15 mouse cellular contexts compared by ENCODE assay signal in the genomic region with DNA sequence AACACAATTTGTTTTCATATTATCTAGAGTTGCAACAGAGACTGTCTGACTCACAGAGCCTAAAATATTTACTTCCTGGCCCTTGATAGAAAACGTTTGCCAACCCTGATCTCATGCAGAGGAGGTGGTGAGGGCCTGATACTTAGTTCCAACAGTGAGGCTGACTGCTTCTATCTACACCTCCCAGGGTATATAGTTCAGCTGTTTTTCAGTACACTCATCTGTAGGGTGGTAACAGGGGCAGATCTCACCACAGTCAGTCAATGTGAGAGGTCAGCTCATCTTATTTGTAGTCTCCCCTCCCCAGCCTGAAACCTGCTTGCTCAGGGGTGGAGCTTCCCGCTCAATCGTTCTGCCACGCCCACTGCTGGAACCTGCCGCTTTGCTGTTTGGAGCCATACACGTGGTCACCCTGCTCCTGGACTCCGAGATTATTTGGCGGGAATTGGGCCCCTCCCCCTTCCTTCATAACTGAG. TPM values are rescaled to one million over a fixed set of nuclear protein-coding genes. Genes with fewer than 3 reads are reported as not detected.
DNase-seq lines count a peak whose midpoint lies in the region; ATAC-seq and TF ChIP-seq lines count a peak whose summit lies in the region.
"Not testable (repeated sequence)": the region's sequence is repeated elsewhere in the genome, so short reads cannot be mapped to it uniquely, and the experiment has no call there.
"Had no signal": no experiment of that assay in that cellular context is flagged by ENCODE, and none has a peak within 500 bp of the region (broad histone marks: within the 10 kb centered on the region; RNA-seq: fewer than 3 reads in every experiment).

No protein-coding gene starts in this region.

- 11% methylated on average over 8 of the region's 8 CpGs for WGBS in heart, embryonic 12.5 days
- 15% methylated on average over 8 of the region's 8 CpGs for WGBS in kidney, postnatal 0 days
- WGBS in liver, postnatal 0 days (ENCODE audit: insufficient replicate concordance), result 21% methylated on average over 8 of the region's 8 CpGs

- H3K4me1 ChIP-seq in heart, embryonic 12.5 days (replicated peaks); kidney, postnatal 0 days (replicated peaks; ENCODE audit: insufficient read depth, low read length); liver, postnatal 0 days (ENCODE audit: insufficient read depth): not testable (repeated sequence)

- ATAC-seq in heart, embryonic 12.5 days (ENCODE audit: insufficient number of reproducible peaks, low FRiP score), result peak; percentile 45; the same call in 1 of the 2 replicates
- 0 out of 2 replicates have a peak, but pooled peaks have one; percentile 17 for ATAC-seq in kidney, postnatal 0 days (replicated peaks; ENCODE audit: low FRiP score, low read depth)
- peak; percentile 74 for ATAC-seq in liver, postnatal 0 days

- not testable (repeated sequence) for H3K9me3 ChIP-seq in heart, embryonic 12.5 days (replicated peaks); kidney, postnatal 0 days (replicated peaks; ENCODE audit: low read length); liver, postnatal 0 days (ENCODE audit: low read length)

- DNase-seq in adrenal gland, adult 2 months, result peak; percentile 65
- DNase-seq in gastrocnemius, adult 18-20 months (ENCODE audit: low spot score), result peak; percentile 69
- DNase-seq in heart, postnatal 4 days, result peak; percentile 58
- peak; percentile 37 for DNase-seq in kidney, postnatal 0 days (ENCODE audit: low spot score)
- not testable (repeated sequence) for DNase-seq in liver, postnatal 0 days
- peak; percentile 68 for DNase-seq in lung, postnatal 36 days
- DNase-seq in urinary bladder, postnatal 25 days (ENCODE audit: low spot score), result peak; percentile 18

- H3K9ac ChIP-seq in heart, embryonic 12.5 days; kidney, postnatal 0 days (ENCODE audit: low read depth, low read length); liver, postnatal 0 days (replicated peaks): not testable (repeated sequence)

- not testable (repeated sequence) for TF ChIP-seq CTCF in kidney, postnatal 0 days (IDR thresholded peaks at IDR 0.05; ENCODE audit: low read depth); liver, postnatal 0 days (IDR thresholded peaks at IDR 0.05; ENCODE audit: low read depth)

- TF ChIP-seq EP300 in liver, postnatal 0 days (IDR thresholded peaks at IDR 0.05; ENCODE audit: low read depth), result not testable (repeated sequence)

- H3K4me2 ChIP-seq in heart, embryonic 12.5 days, result peak overlapping the region; percentile 36
- not testable (repeated sequence) for H3K4me2 ChIP-seq in kidney, postnatal 0 days (ENCODE audit: low read length); liver, postnatal 0 days (ENCODE audit: low read depth, low read length)

- H3K27me3 ChIP-seq in heart, embryonic 12.5 days (replicated peaks); kidney, postnatal 0 days (ENCODE audit: insufficient read depth, low read length); liver, postnatal 0 days (ENCODE audit: insufficient read depth, low read length): not testable (repeated sequence)

- H3K36me3 ChIP-seq in heart, embryonic 12.5 days; kidney, postnatal 0 days (ENCODE audit: insufficient read depth, low read length); liver, postnatal 0 days (replicated peaks; ENCODE audit: insufficient read depth, low read length): not testable (repeated sequence)

- not testable (repeated sequence) for H3K4me3 ChIP-seq in heart, embryonic 12.5 days; kidney, postnatal 0 days (replicated peaks; ENCODE audit: low read depth, low read length); liver, postnatal 0 days (ENCODE audit: low read depth, low read length)

- not testable (repeated sequence) for H3K27ac ChIP-seq in heart, embryonic 12.5 days (ENCODE audit: poor library complexity, severe bottlenecking); kidney, postnatal 0 days; liver, postnatal 0 days (ENCODE audit: low read depth)

RNA-seq across cellular contexts. Expression of gene Sema5a, which starts 11.9 kb away (rescaled TPM):
- total RNA-seq in adrenal gland, adult 2 months (2021), result 10 to 100 TPM; 12.5 to 14.4 TPM
- polyA plus RNA-seq in adrenal gland, adult 2 months (2012; rRNA removed), result 9.5 and 11.6 TPM in 2 replicates
- total RNA-seq in gastrocnemius, adult 18-20 months (2021), result 1 to 10 TPM; 2.3 to 2.9 TPM
- polyA plus RNA-seq in heart, embryonic 12.5 days (2016; fragmentation: Nextera tagmentation; extraction: Ambion mirVana), result 3.9 and 4.6 TPM in 2 replicates
- 10 to 100 TPM; 29.5 to 30.7 TPM for total RNA-seq in heart, postnatal 4 days (2021)
- polyA plus RNA-seq in kidney, postnatal 0 days (2015; fragmentation: Nextera tagmentation; extraction: Ambion mirVana), result 21.0 and 22.1 TPM in 2 replicates
- 0.36 and 0.44 TPM in 2 replicates for polyA plus RNA-seq in liver, postnatal 0 days (2015; fragmentation: Nextera tagmentation; extraction: Ambion mirVana)
- total RNA-seq: granulocyte monocyte progenitor cell, adult 5-6 weeks had no signal
- polyA plus RNA-seq: macrophage had no signal

RNA-seq across cellular contexts. Expression of gene Tas2r119, which starts 55.6 kb away (rescaled TPM):
- not detected for total RNA-seq in adrenal gland, adult 2 months (2021)
- not detected in 2 replicates for polyA plus RNA-seq in adrenal gland, adult 2 months (2012; rRNA removed)
- not detected for total RNA-seq in gastrocnemius, adult 18-20 months (2021)
- not detected in 2 replicates for polyA plus RNA-seq in heart, embryonic 12.5 days (2016; fragmentation: Nextera tagmentation; extraction: Ambion mirVana)
- total RNA-seq in heart, postnatal 4 days (2021), result not detected
- polyA plus RNA-seq in kidney, postnatal 0 days (2015; fragmentation: Nextera tagmentation; extraction: Ambion mirVana), result not detected in 2 replicates
- not detected in 2 replicates for polyA plus RNA-seq in liver, postnatal 0 days (2015; fragmentation: Nextera tagmentation; extraction: Ambion mirVana)
- total RNA-seq: adrenal gland, adult 18-20 months; granulocyte monocyte progenitor cell, adult 5-6 weeks had no signal
- polyA plus RNA-seq: embryonic facial prominence, embryonic 11.5 days; hindbrain, embryonic 16.5 days; macrophage; midbrain, embryonic 14.5 days; thymus, postnatal 0 days had no signal

Comparison
In these comparisons a context has a peak if more than half of its experiments do, and no peak if none do; other contexts are left out.
1. ATAC-seq: peak in every context shown above with its lines; median percentile 74 in liver, postnatal 0 days; 45 in heart, embryonic 12.5 days; 17 in kidney, postnatal 0 days.